Mouse (Mus musculus) left cerebral cortex, postnatal 10 days (tissue): ENCODE measurements around the gene Sult3a2. TPM values are rescaled to one million over a fixed set of nuclear protein-coding genes. Genes with fewer than 3 reads are reported as not detected.
"Not testable (repeated sequence)": the region's sequence is repeated elsewhere in the genome, so short reads cannot be mapped to it uniquely, and the experiment has no call there.

ENCODE experiments used
- DNase-seq, 2 experiments: peaks; one replicate each; pipeline ENCODE4 v3.0.0; 2021 to 2022; ENCODE audit warnings: low spot score in 2 of 2, mixed read lengths in 1 of 2; ENCODE audit errors: extremely low spot score in 1 of 2
- intact Hi-C: fragments of 180-260 bp; cut with DNase I; formaldehyde crosslinking; loops from one replicate; pipeline ENCODE4 v1.15.1; 2025
- total RNA-seq, 2 experiments: library from RNA; stranded (reverse); gene quantifications; 2 replicates each; pipeline ENCODE4 v1.2.3; 2021

Gene Sult3a2
- total RNA-seq: 1 to 10 TPM in 1 of 2 experiments, not detected in 1; 1.1 TPM

- DNase-seq: no peak
- intact Hi-C loops: no loop called here
Observed at GRCm38 (mm10) chr10:33786604-33787003, at the start of gene Sult3a2. Gene Sult3a2, minus strand, starts transcription at chr10:33786704.

GRCm38 (mm10) chr10:33820892-33821291, 34.4 kb upstream of the Sult3a2 start:
- intact Hi-C loops: no loop called here
- peak in 1 of 2 experiments; percentile 20 for DNase-seq

GRCm38 (mm10) chr10:33816923-33817322, 30.4 kb upstream of the Sult3a2 start:
- no peak for DNase-seq
- intact Hi-C loops: no loop called here

- DNase-seq: no peak
- intact Hi-C loops: no loop called here
Observed at GRCm38 (mm10) chr10:33814266-33814665, 27.8 kb upstream of the Sult3a2 start.

- no peak for DNase-seq
- intact Hi-C loops: no loop called here
Observed at GRCm38 (mm10) chr10:33811807-33812206, 25.3 kb upstream of the Sult3a2 start.

- intact Hi-C loops, DNase-seq: not testable (repeated sequence)
Observed at GRCm38 (mm10) chr10:33797221-33797949, 10.9 kb upstream of the Sult3a2 start.

GRCm38 (mm10) chr10:33796269-33796915, 9.9 kb upstream of the Sult3a2 start:
- intact Hi-C loops, DNase-seq: not testable (repeated sequence)

- intact Hi-C loops, DNase-seq: not testable (repeated sequence)
Observed at GRCm38 (mm10) chr10:33792166-33792565, 5.7 kb upstream of the Sult3a2 start.

GRCm38 (mm10) chr10:33787541-33787940, 1.0 kb upstream of the Sult3a2 start:
- DNase-seq: no peak
- intact Hi-C loops: no loop called here

- DNase-seq, intact Hi-C loops: not testable (repeated sequence)
Observed at GRCm38 (mm10) chr10:33735251-33735650, 51.3 kb downstream of the Sult3a2 start.

- DNase-seq: no peak
- intact Hi-C loops: no loop called here
Observed at GRCm38 (mm10) chr10:33733241-33733640, 53.3 kb downstream of the Sult3a2 start.

- intact Hi-C loops: no loop called here
- DNase-seq: no peak
Observed at GRCm38 (mm10) chr10:33732409-33733185, 53.9 kb downstream of the Sult3a2 start.

GRCm38 (mm10) chr10:33723764-33724163, 62.7 kb downstream of the Sult3a2 start:
- no peak for DNase-seq
- intact Hi-C loops: no loop called here

GRCm38 (mm10) chr10:33721827-33722438, 64.6 kb downstream of the Sult3a2 start:
- no peak for DNase-seq
- intact Hi-C loops: no loop called here

Other genes starting within 250 kb of the Sult3a2 start
- gene Clvs2, start 161.9 kb downstream of the Sult3a2 start, total RNA-seq: 10 to 100 TPM; 57.7 to 61.3 TPM
- not detected for gene Sult3a1, start 71.0 kb upstream of the Sult3a2 start, total RNA-seq
- 1 to 10 TPM; 3.6 to 4.5 TPM for gene Rsph4a, start 118.4 kb upstream of the Sult3a2 start, total RNA-seq
- gene Zup1, start 164.6 kb upstream of the Sult3a2 start, total RNA-seq: 10 to 100 TPM; 13.2 to 15.0 TPM
- 100 to 1,000 TPM; 102 to 104 TPM for gene Rwdd1, start 232.9 kb upstream of the Sult3a2 start, total RNA-seq